Mouse (Mus musculus): ENCODE results near the gene Ppp4r4. TPM values are rescaled to one million over a fixed set of nuclear protein-coding genes. Genes with fewer than 3 reads are reported as not detected.
A peak's percentile ranks its signal among the peaks of the same experiment; 100 is the strongest.

Gene Ppp4r4
- polyA plus RNA-seq, 1 experiment from 2014 or later, result 3.5 TPM

GRCm38 (mm10) chr12:103643336-103643735, 111.3 kb downstream of the Ppp4r4 start:
- Histone ChIP-seq H3K27ac (ENCODE audit: low read depth, low read length) (no peak overlapping the region), H3K9me3 (ENCODE audit: control insufficient read depth, low read length) (no peaks in the 10 kb centered on the region), H3K27me3 (ENCODE audit: control insufficient read depth, insufficient read depth, low read length) (no peaks in the 10 kb centered on the region), H3K4me2 (no peak overlapping the region), H3K4me3 (ENCODE audit: low read depth, low read length) (no peak overlapping the region), H3K4me1 (ENCODE audit: control insufficient read depth, insufficient read depth, low read length) (no peaks in the 10 kb centered on the region), H3K36me3 (ENCODE audit: control insufficient read depth, insufficient read depth, low read length) (no peaks in the 10 kb centered on the region), H3K9ac (ENCODE audit: low read length) (no peak overlapping the region)
- DNase-seq (ENCODE audit: low spot score, missing footprints) (peak; percentile 100), ATAC-seq (ENCODE audit: low FRiP score) (peak; percentile 81)
- WGBS, result 0% methylated on average over 2 of the region's 2 CpGs

GRCm38 (mm10) chr12:103643818-103644217, 111.7 kb downstream of the Ppp4r4 start:
- DNase-seq (ENCODE audit: low spot score, missing footprints) (peak; percentile 77), ATAC-seq (ENCODE audit: low FRiP score) (no peak)
- WGBS, result 85% methylated on average over 3 of the region's 3 CpGs
- no peak overlapping the region for H3K27ac ChIP-seq (ENCODE audit: low read depth, low read length)
- H3K36me3 ChIP-seq (ENCODE audit: control insufficient read depth, insufficient read depth, low read length), result no peaks in the 10 kb centered on the region
- H3K9me3 ChIP-seq (ENCODE audit: control insufficient read depth, low read length), result no peaks in the 10 kb centered on the region
- no peaks in the 10 kb centered on the region for H3K27me3 ChIP-seq (ENCODE audit: control insufficient read depth, insufficient read depth, low read length)
- no peak overlapping the region for H3K4me2 ChIP-seq
- H3K9ac ChIP-seq (ENCODE audit: low read length), result no peak overlapping the region
- H3K4me3 ChIP-seq (ENCODE audit: low read depth, low read length), result no peak overlapping the region
- H3K4me1 ChIP-seq (ENCODE audit: control insufficient read depth, insufficient read depth, low read length), result no peaks in the 10 kb centered on the region

- H3K4me3 ChIP-seq (ENCODE audit: low read depth, low read length), result no peak overlapping the region
- ATAC-seq (ENCODE audit: low FRiP score), result no peak
- H3K9me3 ChIP-seq (ENCODE audit: control insufficient read depth, low read length), result no peaks in the 10 kb centered on the region
- no peak overlapping the region for H3K9ac ChIP-seq (ENCODE audit: low read length)
- H3K27ac ChIP-seq (ENCODE audit: low read depth, low read length), result no peak overlapping the region
- no peaks in the 10 kb centered on the region for H3K27me3 ChIP-seq (ENCODE audit: control insufficient read depth, insufficient read depth, low read length)
- H3K4me1 ChIP-seq (ENCODE audit: control insufficient read depth, insufficient read depth, low read length), result no peaks in the 10 kb centered on the region
- DNase-seq (ENCODE audit: low spot score, missing footprints), result peak; percentile 77
- no peak overlapping the region for H3K4me2 ChIP-seq
- no peaks in the 10 kb centered on the region for H3K36me3 ChIP-seq (ENCODE audit: control insufficient read depth, insufficient read depth, low read length)
- 43% methylated on average over 5 of the region's 5 CpGs for WGBS
Measured at GRCm38 (mm10) chr12:103644601-103645000, 112.5 kb downstream of the Ppp4r4 start.

- 78% methylated on average over 2 of the region's 2 CpGs for WGBS
- ATAC-seq (ENCODE audit: low FRiP score), result no peak
Measured at GRCm38 (mm10) chr12:103646314-103646713, 114.2 kb downstream of the Ppp4r4 start.

GRCm38 (mm10) chr12:103653836-103654235, 121.8 kb downstream of the Ppp4r4 start:
- H3K4me2 ChIP-seq, result no peak overlapping the region
- no peak for ATAC-seq (ENCODE audit: low FRiP score)
- WGBS, result 96% methylated on average over 2 of the region's 2 CpGs
- H3K4me1 ChIP-seq (ENCODE audit: control insufficient read depth, insufficient read depth, low read length), result no peaks in the 10 kb centered on the region
- H3K4me3 ChIP-seq (ENCODE audit: low read depth, low read length), result no peak overlapping the region
- no peak for DNase-seq (ENCODE audit: low spot score, missing footprints)
- H3K9me3 ChIP-seq (ENCODE audit: control insufficient read depth, low read length), result no peaks in the 10 kb centered on the region
- no peak overlapping the region for H3K9ac ChIP-seq (ENCODE audit: low read length)
- H3K27ac ChIP-seq (ENCODE audit: low read depth, low read length), result no peak overlapping the region
- H3K36me3 ChIP-seq (ENCODE audit: control insufficient read depth, insufficient read depth, low read length), result no peaks in the 10 kb centered on the region
- H3K27me3 ChIP-seq (ENCODE audit: control insufficient read depth, insufficient read depth, low read length), result no peaks in the 10 kb centered on the region

More at GRCm38 (mm10) chr12:103646314-103646713, 114.2 kb downstream of the Ppp4r4 start:
- Histone ChIP-seq H3K9ac (ENCODE audit: low read length) (no peak overlapping the region), H3K36me3 (ENCODE audit: control insufficient read depth, insufficient read depth, low read length) (no peaks in the 10 kb centered on the region), H3K4me3 (ENCODE audit: low read depth, low read length) (no peak overlapping the region), H3K4me2 (no peak overlapping the region), H3K27me3 (ENCODE audit: control insufficient read depth, insufficient read depth, low read length) (no peaks in the 10 kb centered on the region), H3K27ac (ENCODE audit: low read depth, low read length) (no peak overlapping the region), H3K9me3 (ENCODE audit: control insufficient read depth, low read length) (no peaks in the 10 kb centered on the region), H3K4me1 (ENCODE audit: control insufficient read depth, insufficient read depth, low read length) (no peaks in the 10 kb centered on the region)
- peak; percentile 8 for DNase-seq (ENCODE audit: low spot score, missing footprints)

GRCm38 (mm10) chr12:103655123-103656044, 123.3 kb downstream of the Ppp4r4 start:
- Histone ChIP-seq H3K4me2 (no peak overlapping the region), H3K36me3 (ENCODE audit: control insufficient read depth, insufficient read depth, low read length) (no peaks in the 10 kb centered on the region), H3K4me3 (ENCODE audit: low read depth, low read length) (no peak overlapping the region), H3K27me3 (ENCODE audit: control insufficient read depth, insufficient read depth, low read length) (no peaks in the 10 kb centered on the region), H3K9ac (ENCODE audit: low read length) (no peak overlapping the region), H3K9me3 (ENCODE audit: control insufficient read depth, low read length) (no peaks in the 10 kb centered on the region), H3K4me1 (ENCODE audit: control insufficient read depth, insufficient read depth, low read length) (no peaks in the 10 kb centered on the region), H3K27ac (ENCODE audit: low read depth, low read length) (no peak overlapping the region)
- no peak for DNase-seq (ENCODE audit: low spot score, missing footprints)
- no peak for ATAC-seq (ENCODE audit: low FRiP score)
- WGBS, result 82% methylated on average over 7 of the region's 7 CpGs

GRCm38 (mm10) chr12:103656848-103657626, 125.0 kb downstream of the Ppp4r4 start, which contains the start of gene Serpina6:
TSS of gene Serpina6 (minus strand) at chr12:103657212.
- DNase-seq (ENCODE audit: low spot score, missing footprints), result no peak
- H3K4me1 ChIP-seq (ENCODE audit: control insufficient read depth, insufficient read depth, low read length), result no peaks in the 10 kb centered on the region

GRCm38 (mm10) chr12:103657991-103658390, 125.9 kb downstream of the Ppp4r4 start:
- Histone ChIP-seq H3K27me3 (ENCODE audit: control insufficient read depth, insufficient read depth, low read length) (no peaks in the 10 kb centered on the region), H3K36me3 (ENCODE audit: control insufficient read depth, insufficient read depth, low read length) (no peaks in the 10 kb centered on the region), H3K9ac (ENCODE audit: low read length) (no peak overlapping the region), H3K27ac (ENCODE audit: low read depth, low read length) (no peak overlapping the region), H3K9me3 (ENCODE audit: control insufficient read depth, low read length) (no peaks in the 10 kb centered on the region), H3K4me1 (ENCODE audit: control insufficient read depth, insufficient read depth, low read length) (no peaks in the 10 kb centered on the region), H3K4me3 (ENCODE audit: low read depth, low read length) (no peak overlapping the region), H3K4me2 (no peak overlapping the region)
- DNase-seq (ENCODE audit: low spot score, missing footprints) (no peak), ATAC-seq (ENCODE audit: low FRiP score) (no peak)
- 86% methylated on average over 10 of the region's 10 CpGs for WGBS

More at GRCm38 (mm10) chr12:103656848-103657626, 125.0 kb downstream of the Ppp4r4 start, which contains the start of gene Serpina6:
- Histone ChIP-seq H3K4me2 (no peak within 1 kb of the TSS), H3K36me3 (ENCODE audit: control insufficient read depth, insufficient read depth, low read length) (no peaks in the 10 kb centered on the region), H3K9me3 (ENCODE audit: control insufficient read depth, low read length) (no peaks in the 10 kb centered on the region), H3K4me3 (ENCODE audit: low read depth, low read length) (no peak within 1 kb of the TSS), H3K9ac (ENCODE audit: low read length) (no peak within 1 kb of the TSS), H3K27me3 (ENCODE audit: control insufficient read depth, insufficient read depth, low read length) (no peaks in the 10 kb centered on the region), H3K27ac (ENCODE audit: low read depth, low read length) (no peak within 1 kb of the TSS)
- 88% methylated on average over 9 of the region's 9 CpGs for WGBS
- no peak for ATAC-seq (ENCODE audit: low FRiP score)

- ATAC-seq (ENCODE audit: low FRiP score), result no peak
- no peaks in the 10 kb centered on the region for H3K9me3 ChIP-seq (ENCODE audit: control insufficient read depth, low read length)
- WGBS, result 84% methylated on average over 2 of the region's 2 CpGs
- H3K36me3 ChIP-seq (ENCODE audit: control insufficient read depth, insufficient read depth, low read length), result no peaks in the 10 kb centered on the region
- H3K27ac ChIP-seq (ENCODE audit: low read depth, low read length), result no peak overlapping the region
- H3K4me2 ChIP-seq, result no peak overlapping the region
- no peak overlapping the region for H3K4me3 ChIP-seq (ENCODE audit: low read depth, low read length)
- H3K27me3 ChIP-seq (ENCODE audit: control insufficient read depth, insufficient read depth, low read length), result no peaks in the 10 kb centered on the region
- no peak for DNase-seq (ENCODE audit: low spot score, missing footprints)
- no peak overlapping the region for H3K9ac ChIP-seq (ENCODE audit: low read length)
- no peaks in the 10 kb centered on the region for H3K4me1 ChIP-seq (ENCODE audit: control insufficient read depth, insufficient read depth, low read length)
Measured at GRCm38 (mm10) chr12:103659171-103659570, 127.1 kb downstream of the Ppp4r4 start.

All from midbrain, embryonic 11.5 days (tissue).